Mouse (Mus musculus) midbrain, embryonic 15.5 days (tissue): ENCODE data around the gene Tmem186. TPM values are rescaled to one million over a fixed set of nuclear protein-coding genes. Genes with fewer than 3 reads are reported as not detected.
A peak's percentile ranks its signal among the peaks of the same experiment; 100 is the strongest.

ENCODE experiments used
- ATAC-seq: fragments of 200-750 bp; cut with Nextera tagmentation; replicated peaks from 2 replicates; pipeline ENCODE4 v1.8.0; 2017; ENCODE audit warnings: moderate TSS enrichment
- H3K27ac ChIP-seq: fragments of 300-500 bp; sonication (generic); 2 replicates; pipeline ENCODE4 v1.5.1; 2015; ENCODE audit warnings: mild to moderate bottlenecking, inconsistent platforms
- H3K27me3 ChIP-seq: fragments of 300-500 bp; sonication (generic); replicated peaks from 2 replicates; pipeline ENCODE4 v1.6.1; 2015; ENCODE audit warnings: inconsistent platforms
- H3K36me3 ChIP-seq: fragments of 300-500 bp; sonication (generic); replicated peaks from 2 replicates; pipeline ENCODE4 v1.6.1; 2015; ENCODE audit warnings: inconsistent platforms
- H3K4me1 ChIP-seq: fragments of 300-500 bp; sonication (generic); 2 replicates; pipeline ENCODE4 v1.6.1; 2015; ENCODE audit warnings: inconsistent platforms
- H3K4me2 ChIP-seq: fragments of 300-500 bp; sonication (generic); 2 replicates; pipeline ENCODE4 v1.6.1; 2015; ENCODE audit warnings: inconsistent platforms, mild to moderate bottlenecking, moderate library complexity
- H3K4me3 ChIP-seq: fragments of 300-500 bp; sonication (generic); 2 replicates; pipeline ENCODE4 v1.5.1; 2015; ENCODE audit warnings: mild to moderate bottlenecking, inconsistent platforms
- H3K9ac ChIP-seq: fragments of 300-500 bp; sonication (generic); 2 replicates; pipeline ENCODE4 v1.6.1; 2015; ENCODE audit warnings: mild to moderate bottlenecking, inconsistent platforms
- H3K9me3 ChIP-seq: fragments of 300-500 bp; sonication (generic); 2 replicates; pipeline ENCODE4 v1.6.1; 2016; ENCODE audit warnings: inconsistent platforms
- WGBS: fragments of 180-500 bp; shearing (Covaris S2); methylation state at CpG from one replicate; pipeline ENCODE4 v1.1.7; 2015; ENCODE audit warnings: mixed read lengths; 5-methylcytosine and 5-hydroxymethylcytosine counted together
- polyA plus RNA-seq: library from polyadenylated mRNA; unstranded; fragments of >200 nt; fragmentation: Nextera tagmentation; extraction: Ambion mirVana; gene quantifications from 2 replicates; pipeline ENCODE4 v1.2.1, GENCODE M21; 2015

Gene Tmem186
- polyA plus RNA-seq, 1 experiment from 2014 or later: 25.3 TPM

GRCm38 (mm10) chr16:8663606-8664539 is 26.4 kb upstream of the Tmem186 start:
- ATAC-seq: no peak
- WGBS: 78% methylated on average over 24 of the region's 24 CpGs
- H3K4me3 ChIP-seq: no peak overlapping the region

GRCm38 (mm10) chr16:8663022-8663421 is 25.5 kb upstream of the Tmem186 start:
- no peak overlapping the region for H3K9ac ChIP-seq
- H3K27me3 ChIP-seq: no peaks in the 10 kb centered on the region
- peaks cover 16% of the 10 kb centered on the region for H3K36me3 ChIP-seq
- no peak overlapping the region for H3K4me3 ChIP-seq
- no peak overlapping the region for H3K27ac ChIP-seq
- H3K4me2 ChIP-seq: no peak overlapping the region
- no peaks in the 10 kb centered on the region for H3K9me3 ChIP-seq
- ATAC-seq: no peak
- peaks cover 24% of the 10 kb centered on the region for H3K4me1 ChIP-seq
- 61% methylated on average over 2 of the region's 2 CpGs for WGBS

More at GRCm38 (mm10) chr16:8663606-8664539, 26.4 kb upstream of the Tmem186 start:
- no peak overlapping the region for H3K27ac ChIP-seq
- no peaks in the 10 kb centered on the region for H3K27me3 ChIP-seq
- H3K4me2 ChIP-seq: no peak overlapping the region
- H3K36me3 ChIP-seq: peaks cover 16% of the 10 kb centered on the region
- H3K9ac ChIP-seq: no peak overlapping the region
- peaks cover 33% of the 10 kb centered on the region for H3K4me1 ChIP-seq
- no peaks in the 10 kb centered on the region for H3K9me3 ChIP-seq

DNA sequence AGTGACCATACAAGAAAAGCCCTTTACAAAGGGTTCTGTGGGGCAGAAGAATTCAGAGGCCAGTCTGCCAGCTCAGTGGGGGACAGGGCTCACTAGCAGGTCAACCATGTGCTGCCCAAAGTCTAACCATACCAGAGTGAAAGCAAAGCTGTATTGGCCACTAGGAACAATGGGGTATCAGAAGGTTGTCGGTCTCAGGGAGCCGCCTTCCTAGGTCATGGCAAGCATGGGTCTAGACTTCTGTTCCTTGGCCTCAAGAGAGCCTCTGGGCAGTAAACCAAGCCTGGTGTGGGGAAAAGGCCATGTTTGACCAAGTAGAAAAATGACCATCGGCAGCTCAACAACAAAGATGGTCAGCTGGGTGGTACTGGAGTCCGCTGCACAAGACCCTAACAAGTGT is 21.3 kb upstream of the Tmem186 start:
- H3K36me3 ChIP-seq: peaks cover 16% of the 10 kb centered on the region
- no peaks in the 10 kb centered on the region for H3K27me3 ChIP-seq
- WGBS: 91% methylated on average over 4 of the region's 4 CpGs
- H3K4me1 ChIP-seq: no peaks in the 10 kb centered on the region; the same call in 1 of the 2 replicates
- no peaks in the 10 kb centered on the region for H3K9me3 ChIP-seq
- H3K4me3 ChIP-seq: no peak overlapping the region
- H3K27ac ChIP-seq: no peak overlapping the region
- H3K4me2 ChIP-seq: no peak overlapping the region
- H3K9ac ChIP-seq: no peak overlapping the region
- no peak for ATAC-seq

GRCm38 (mm10) chr16:8658349-8658748 is 20.8 kb upstream of the Tmem186 start:
- 85% methylated on average over 4 of the region's 4 CpGs for WGBS
- H3K4me3 ChIP-seq: no peak overlapping the region
- no peak overlapping the region for H3K4me2 ChIP-seq
- H3K27ac ChIP-seq: no peak overlapping the region
- H3K36me3 ChIP-seq: peaks cover 16% of the 10 kb centered on the region
- ATAC-seq: no peak
- no peaks in the 10 kb centered on the region for H3K9me3 ChIP-seq
- no peaks in the 10 kb centered on the region; the same call in 1 of the 2 replicates for H3K4me1 ChIP-seq
- H3K9ac ChIP-seq: no peak overlapping the region
- no peaks in the 10 kb centered on the region for H3K27me3 ChIP-seq

- no peak overlapping the region for H3K9ac ChIP-seq
- no peak overlapping the region for H3K4me3 ChIP-seq
- H3K4me2 ChIP-seq: no peak overlapping the region
- H3K4me1 ChIP-seq: no peaks in the 10 kb centered on the region
- no peak overlapping the region for H3K27ac ChIP-seq
- no peak for ATAC-seq
- H3K27me3 ChIP-seq: no peaks in the 10 kb centered on the region
- H3K36me3 ChIP-seq: peaks cover 8% of the 10 kb centered on the region
- no peaks in the 10 kb centered on the region for H3K9me3 ChIP-seq
- WGBS: 88% methylated on average over 2 of the region's 2 CpGs
Observed at GRCm38 (mm10) chr16:8656256-8656655, 18.7 kb upstream of the Tmem186 start.

DNA sequence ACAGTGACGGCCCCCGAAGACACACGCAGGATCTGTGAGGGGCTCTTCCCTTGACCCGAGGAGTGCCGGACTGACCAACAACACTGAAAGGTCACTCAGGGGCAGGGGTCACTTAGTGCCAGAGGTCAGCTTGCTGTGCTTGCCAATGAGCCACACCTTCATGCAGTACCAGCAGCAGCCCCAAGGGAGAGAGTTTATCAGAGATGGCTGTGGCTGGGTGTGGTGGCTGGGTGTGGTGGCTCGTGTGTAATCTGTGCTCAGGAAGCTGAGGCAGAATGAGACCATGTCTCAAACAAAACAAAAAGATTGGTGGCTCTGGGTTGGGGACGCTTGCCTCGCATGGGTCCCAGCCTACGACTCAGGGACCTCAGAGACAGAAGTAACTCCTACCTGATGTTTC is 18.1 kb upstream of the Tmem186 start:
- H3K4me3 ChIP-seq: no peak overlapping the region
- no peaks in the 10 kb centered on the region for H3K27me3 ChIP-seq
- no peaks in the 10 kb centered on the region for H3K9me3 ChIP-seq
- no peak overlapping the region for H3K27ac ChIP-seq
- H3K4me1 ChIP-seq: no peaks in the 10 kb centered on the region
- H3K36me3 ChIP-seq: peaks cover 14% of the 10 kb centered on the region
- H3K4me2 ChIP-seq: no peak overlapping the region
- WGBS: 90% methylated on average over 9 of the region's 9 CpGs
- no peak overlapping the region for H3K9ac ChIP-seq
- ATAC-seq: no peak

GRCm38 (mm10) chr16:8655108-8655507 is 17.6 kb upstream of the Tmem186 start:
- Histone ChIP-seq H3K27me3 (no peaks in the 10 kb centered on the region), H3K36me3 (peaks cover 15% of the 10 kb centered on the region), H3K9me3 (no peaks in the 10 kb centered on the region), H3K4me1 (no peaks in the 10 kb centered on the region), H3K27ac (no peak overlapping the region), H3K4me3 (no peak overlapping the region), H3K4me2 (no peak overlapping the region), H3K9ac (no peak overlapping the region)
- no peak for ATAC-seq
- WGBS: 91% methylated on average over 6 of the region's 6 CpGs

- no peak for ATAC-seq
- no peaks in the 10 kb centered on the region for H3K4me1 ChIP-seq
- H3K9ac ChIP-seq: no peak overlapping the region
- no peaks in the 10 kb centered on the region for H3K27me3 ChIP-seq
- H3K36me3 ChIP-seq: peaks cover 32% of the 10 kb centered on the region
- over 99% methylated on average over 3 of the region's 3 CpGs for WGBS
- no peaks in the 10 kb centered on the region for H3K9me3 ChIP-seq
- no peak overlapping the region for H3K27ac ChIP-seq
- H3K4me3 ChIP-seq: no peak overlapping the region
- H3K4me2 ChIP-seq: no peak overlapping the region
Observed at GRCm38 (mm10) chr16:8650007-8650406, 12.5 kb upstream of the Tmem186 start.

- H3K36me3 ChIP-seq: peaks cover 30% of the 10 kb centered on the region
- no peaks in the 10 kb centered on the region for H3K27me3 ChIP-seq
- H3K4me2 ChIP-seq: no peak overlapping the region
- no peak overlapping the region for H3K27ac ChIP-seq
- no peaks in the 10 kb centered on the region for H3K4me1 ChIP-seq
- H3K9me3 ChIP-seq: no peaks in the 10 kb centered on the region
- no peak overlapping the region for H3K9ac ChIP-seq
- no peak overlapping the region for H3K4me3 ChIP-seq
- no peak for ATAC-seq
- 85% methylated on average over 6 of the region's 6 CpGs for WGBS
Observed at GRCm38 (mm10) chr16:8645546-8645945, 8.0 kb upstream of the Tmem186 start.

- Histone ChIP-seq H3K27me3 (no peaks in the 10 kb centered on the region), H3K36me3 (peaks cover 21% of the 10 kb centered on the region), H3K4me1 (peaks cover 4% of the 10 kb centered on the region; the same call in 1 of the 2 replicates), H3K9ac (no peak overlapping the region), H3K9me3 (no peaks in the 10 kb centered on the region), H3K27ac (no peak overlapping the region), H3K4me2 (no peak overlapping the region), H3K4me3 (no peak overlapping the region)
- no peak for ATAC-seq
- WGBS: 85% methylated on average over 2 of the region's 2 CpGs
Observed at GRCm38 (mm10) chr16:8643855-8644254, 6.3 kb upstream of the Tmem186 start.

GRCm38 (mm10) chr16:8639466-8640191 is 2.1 kb upstream of the Tmem186 start:
- WGBS: 95% methylated on average over 11 of the region's 11 CpGs
- no peak for ATAC-seq
- H3K36me3 ChIP-seq: peaks cover 6% of the 10 kb centered on the region

GRCm38 (mm10) chr16:8638131-8638530 is 619 bp upstream of the Tmem186 start:
- no peaks in the 10 kb centered on the region; the same call in 1 of the 2 replicates for H3K36me3 ChIP-seq
- H3K27me3 ChIP-seq: no peaks in the 10 kb centered on the region
- no peaks in the 10 kb centered on the region for H3K9me3 ChIP-seq
- H3K9ac ChIP-seq: peak overlapping the region; percentile 72
- H3K27ac ChIP-seq: peak overlapping the region; percentile 87
- H3K4me1 ChIP-seq: peaks cover 29% of the 10 kb centered on the region
- 40% methylated on average over 7 of the region's 7 CpGs for WGBS
- no peak for ATAC-seq
- peak overlapping the region; percentile 94 for H3K4me2 ChIP-seq
- H3K4me3 ChIP-seq: peak overlapping the region; percentile 93

More at GRCm38 (mm10) chr16:8639466-8640191, 2.1 kb upstream of the Tmem186 start:
- no peak overlapping the region for H3K9ac ChIP-seq
- no peak overlapping the region for H3K27ac ChIP-seq
- H3K4me3 ChIP-seq: no peak overlapping the region
- H3K9me3 ChIP-seq: no peaks in the 10 kb centered on the region
- H3K4me2 ChIP-seq: no peak overlapping the region
- H3K27me3 ChIP-seq: no peaks in the 10 kb centered on the region
- peaks cover 29% of the 10 kb centered on the region for H3K4me1 ChIP-seq
